Mouse (Mus musculus): Measurements from ENCODE around the gene Hip1r. TPM values are rescaled to one million over a fixed set of nuclear protein-coding genes. Genes with fewer than 3 reads are reported as not detected.

The Hip1r gene
- polyA plus RNA-seq, 1 experiment: 40.9 TPM

DNA sequence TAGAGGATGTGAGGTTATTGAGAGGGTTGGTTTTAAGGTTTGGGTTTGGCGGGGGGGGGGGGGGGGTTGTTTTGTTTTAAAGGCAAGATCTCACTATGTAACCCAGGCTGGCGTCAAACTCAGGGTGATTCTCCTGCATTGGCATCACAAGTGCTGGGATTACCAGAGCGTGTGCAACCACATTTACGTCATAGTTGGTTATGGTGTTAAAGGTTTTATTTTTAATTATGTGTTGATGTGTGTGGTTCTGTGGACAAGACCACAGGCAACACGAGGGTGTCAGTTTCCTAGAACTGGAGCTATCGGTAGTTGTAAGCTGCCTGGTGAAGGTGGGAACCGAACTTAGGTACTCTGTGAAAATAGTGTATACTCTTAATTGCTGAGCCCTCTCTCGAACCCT lies 62.4 kb downstream of the Hip1r start:
- H3K27ac ChIP-seq (ENCODE audit: insufficient read depth, low read depth, low read length): no peak overlapping the region
- TF ChIP-seq POLR2A (IDR thresholded peaks at IDR 0.05; ENCODE audit: low read depth, low read length): no peak
- TF ChIP-seq CTCF (IDR thresholded peaks at IDR 0.05; ENCODE audit: extremely low read depth, insufficient read length, insufficient replicate concordance, low read depth, low read length): no peak
- WGBS: 70% methylated on average over 8 of the region's 8 CpGs
- no peak overlapping the region for H3K4me3 ChIP-seq (ENCODE audit: low read depth, low read length)
- H3K4me1 ChIP-seq (ENCODE audit: control insufficient read depth, insufficient read depth, insufficient read length, low read length): peaks cover 7% of the 10 kb centered on the region
- no peaks in the 10 kb centered on the region for H3K36me3 ChIP-seq (ENCODE audit: control insufficient read depth, insufficient read depth, low read length)
- no peaks in the 10 kb centered on the region for H3K27me3 ChIP-seq (ENCODE audit: control insufficient read depth, insufficient read depth, low read length)

DNA sequence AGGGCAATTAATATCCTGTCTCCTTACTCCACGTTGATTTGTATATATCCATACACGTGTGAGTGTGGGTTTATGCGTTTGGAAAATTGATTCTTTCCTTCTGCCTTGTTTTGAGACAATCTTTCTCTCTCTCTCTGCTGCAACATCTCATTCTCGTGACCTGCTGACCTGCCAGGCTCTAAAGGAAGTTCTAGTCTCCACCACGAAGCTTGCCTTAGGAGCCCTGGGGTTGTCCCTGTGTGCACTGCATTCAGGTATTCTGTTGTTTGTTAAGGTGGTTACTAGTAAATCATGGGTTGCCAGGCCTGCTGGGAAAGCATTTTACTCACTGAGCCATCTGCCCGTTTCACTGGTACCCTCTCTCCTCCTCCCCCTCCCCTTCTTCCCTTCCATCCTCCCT lies 62.9 kb downstream of the Hip1r start:
- TF ChIP-seq POLR2A (IDR thresholded peaks at IDR 0.05; ENCODE audit: low read depth, low read length): no peak
- no peak for TF ChIP-seq CTCF (IDR thresholded peaks at IDR 0.05; ENCODE audit: extremely low read depth, insufficient read length, insufficient replicate concordance, low read depth, low read length)
- H3K27me3 ChIP-seq (ENCODE audit: control insufficient read depth, insufficient read depth, low read length): no peaks in the 10 kb centered on the region
- H3K27ac ChIP-seq (ENCODE audit: insufficient read depth, low read depth, low read length): no peak overlapping the region
- WGBS: 62% methylated on average over 6 of the region's 6 CpGs
- H3K4me1 ChIP-seq (ENCODE audit: control insufficient read depth, insufficient read depth, insufficient read length, low read length): peaks cover 5% of the 10 kb centered on the region
- no peaks in the 10 kb centered on the region for H3K36me3 ChIP-seq (ENCODE audit: control insufficient read depth, insufficient read depth, low read length)
- H3K4me3 ChIP-seq (ENCODE audit: low read depth, low read length): no peak overlapping the region

DNA sequence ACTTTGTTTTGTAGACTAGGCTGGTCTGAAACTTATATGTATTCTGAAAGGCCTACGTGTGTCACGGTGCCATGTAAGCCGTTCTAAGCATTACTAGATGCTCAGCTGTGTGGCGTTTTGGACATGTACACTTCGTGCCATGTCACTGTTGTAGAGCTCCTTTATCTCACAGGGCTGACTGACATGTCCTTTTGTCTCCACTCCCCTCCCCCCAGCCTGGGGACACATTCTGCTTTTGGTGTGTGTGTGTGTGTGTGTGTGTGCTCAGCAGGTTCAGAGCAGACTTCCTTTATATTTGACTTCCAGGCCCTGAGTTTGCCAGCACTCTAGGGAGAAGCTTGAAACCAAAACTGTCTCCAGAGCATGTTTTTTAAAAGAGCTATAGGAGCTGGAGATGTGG lies 63.4 kb downstream of the Hip1r start:
- Histone ChIP-seq H3K4me1 (ENCODE audit: control insufficient read depth, insufficient read depth, insufficient read length, low read length) (peaks cover 5% of the 10 kb centered on the region), H3K27me3 (ENCODE audit: control insufficient read depth, insufficient read depth, low read length) (no peaks in the 10 kb centered on the region), H3K36me3 (ENCODE audit: control insufficient read depth, insufficient read depth, low read length) (no peaks in the 10 kb centered on the region), H3K4me3 (ENCODE audit: low read depth, low read length) (no peak overlapping the region), H3K27ac (ENCODE audit: insufficient read depth, low read depth, low read length) (no peak overlapping the region)
- TF ChIP-seq CTCF (IDR thresholded peaks at IDR 0.05; ENCODE audit: extremely low read depth, insufficient read length, insufficient replicate concordance, low read depth, low read length): no peak
- TF ChIP-seq POLR2A (IDR thresholded peaks at IDR 0.05; ENCODE audit: low read depth, low read length): no peak
- 86% methylated on average over 5 of the region's 5 CpGs for WGBS

DNA sequence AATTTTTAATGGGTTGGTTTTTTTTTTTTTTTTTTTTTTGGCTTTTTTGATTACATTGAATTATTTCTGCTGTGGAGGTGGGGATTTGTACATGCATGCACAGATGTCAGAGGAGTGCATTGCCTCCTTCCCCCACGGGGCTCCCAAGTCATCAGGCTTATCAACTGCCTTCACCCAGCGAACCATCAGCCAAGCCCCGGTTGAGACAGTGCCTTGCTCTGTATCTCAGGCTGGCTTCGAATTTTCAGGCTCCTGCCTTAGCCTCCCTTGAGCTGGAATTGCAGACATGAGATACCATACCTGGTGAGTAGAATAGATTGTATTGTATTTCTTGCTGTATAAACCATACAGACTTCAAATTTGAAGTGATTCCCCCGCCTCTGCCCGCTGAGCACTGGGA lies 66.2 kb downstream of the Hip1r start:
- H3K36me3 ChIP-seq (ENCODE audit: control insufficient read depth, insufficient read depth, low read length): no peaks in the 10 kb centered on the region
- no peak overlapping the region for H3K27ac ChIP-seq (ENCODE audit: insufficient read depth, low read depth, low read length)
- peaks cover 4% of the 10 kb centered on the region; the same call in 1 of the 2 replicates for H3K4me1 ChIP-seq (ENCODE audit: control insufficient read depth, insufficient read depth, insufficient read length, low read length)
- H3K27me3 ChIP-seq (ENCODE audit: control insufficient read depth, insufficient read depth, low read length): no peaks in the 10 kb centered on the region
- TF ChIP-seq CTCF (IDR thresholded peaks at IDR 0.05; ENCODE audit: extremely low read depth, insufficient read length, insufficient replicate concordance, low read depth, low read length): no peak
- TF ChIP-seq POLR2A (IDR thresholded peaks at IDR 0.05; ENCODE audit: low read depth, low read length): no peak
- WGBS: 82% methylated on average over 6 of the region's 6 CpGs
- no peak overlapping the region for H3K4me3 ChIP-seq (ENCODE audit: low read depth, low read length)

DNA sequence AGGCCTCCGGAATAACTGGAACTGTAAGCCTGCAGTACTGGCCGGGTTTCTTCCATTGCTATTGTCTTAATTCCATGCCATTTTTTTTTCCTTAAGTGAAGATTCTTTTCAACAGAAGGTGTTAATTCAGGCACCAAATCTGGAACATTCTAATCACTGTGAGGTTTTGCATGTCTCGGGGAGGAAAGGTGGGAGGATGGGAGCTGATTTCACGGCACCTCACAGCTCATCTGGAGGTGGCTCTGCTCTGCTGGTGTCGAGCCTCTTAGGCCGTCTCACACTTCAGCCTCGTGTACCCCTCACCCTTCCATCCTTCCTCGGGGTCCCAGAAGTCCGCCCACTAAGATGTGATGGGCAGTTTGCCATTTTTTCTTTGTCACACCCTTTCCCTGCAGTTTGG lies 67.7 kb downstream of the Hip1r start:
- no peaks in the 10 kb centered on the region for H3K27me3 ChIP-seq (ENCODE audit: control insufficient read depth, insufficient read depth, low read length)
- TF ChIP-seq CTCF (IDR thresholded peaks at IDR 0.05; ENCODE audit: extremely low read depth, insufficient read length, insufficient replicate concordance, low read depth, low read length) (no peak), POLR2A (IDR thresholded peaks at IDR 0.05; ENCODE audit: low read depth, low read length) (no peak)
- H3K4me3 ChIP-seq (ENCODE audit: low read depth, low read length): no peak overlapping the region
- no peaks in the 10 kb centered on the region for H3K4me1 ChIP-seq (ENCODE audit: control insufficient read depth, insufficient read depth, insufficient read length, low read length)
- H3K27ac ChIP-seq (ENCODE audit: insufficient read depth, low read depth, low read length): no peak overlapping the region
- no peaks in the 10 kb centered on the region for H3K36me3 ChIP-seq (ENCODE audit: control insufficient read depth, insufficient read depth, low read length)
- WGBS: 75% methylated on average over 9 of the region's 9 CpGs

DNA sequence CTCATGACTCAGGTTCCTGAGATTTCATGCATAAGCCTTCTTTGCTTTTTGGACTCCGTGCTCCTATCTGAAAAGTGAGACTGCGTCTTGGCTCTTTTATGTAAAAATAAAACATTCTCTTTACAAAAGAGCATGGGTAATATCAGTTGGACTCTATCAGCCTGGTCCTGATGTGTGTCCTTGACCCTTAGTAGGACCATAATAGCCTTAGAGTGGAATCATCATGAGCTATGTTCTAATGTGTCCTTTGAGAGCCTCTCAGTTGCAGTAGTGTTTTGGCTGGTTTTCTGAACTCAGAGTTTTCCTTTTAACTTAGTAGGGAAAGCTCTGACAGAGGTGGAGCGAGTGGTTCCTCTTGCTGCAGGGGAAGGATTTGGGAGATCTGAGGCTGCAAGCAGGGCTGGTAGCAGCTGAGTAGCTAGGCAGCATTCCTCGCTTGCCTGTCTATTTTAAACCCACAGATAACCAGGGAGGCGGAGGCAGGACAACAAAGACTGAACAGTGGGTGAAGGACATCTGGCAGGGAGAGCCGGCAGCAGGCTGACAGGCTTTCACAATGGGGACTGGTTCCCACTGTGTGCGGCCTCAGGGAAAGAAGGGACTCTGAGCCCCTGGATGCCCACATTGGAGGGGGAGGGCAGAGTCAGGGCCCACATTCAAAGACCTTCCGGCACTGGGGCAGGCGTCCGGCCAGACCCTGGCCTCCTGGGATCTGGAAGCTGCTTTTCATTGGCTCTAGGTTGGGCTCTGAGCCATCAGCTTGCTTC lies 70.0 kb downstream of the Hip1r start:
- WGBS: 71% methylated on average over 10 of the region's 10 CpGs
- H3K27ac ChIP-seq (ENCODE audit: insufficient read depth, low read depth, low read length): no peak overlapping the region

DNA sequence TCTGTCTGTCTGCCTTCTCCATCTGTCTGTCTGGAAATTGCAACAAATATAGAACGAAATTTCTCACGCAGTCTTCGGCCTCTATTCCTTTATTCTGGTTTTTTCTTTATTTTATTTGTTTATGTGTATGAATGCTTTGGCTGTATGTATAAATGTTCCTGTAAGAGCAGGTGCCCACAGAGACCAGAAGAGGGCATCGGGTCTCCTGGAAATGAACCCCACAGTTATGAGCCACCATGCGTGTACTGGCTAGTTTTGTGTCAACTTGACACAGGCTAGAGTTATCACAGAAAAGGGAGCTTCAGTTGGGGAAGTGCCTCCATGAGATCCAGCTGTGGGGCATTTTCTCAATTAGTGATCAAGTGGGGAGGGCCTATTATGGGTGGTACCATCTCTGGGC lies 70.6 kb downstream of the Hip1r start:
- TF ChIP-seq POLR2A (IDR thresholded peaks at IDR 0.05; ENCODE audit: low read depth, low read length): no peak

More for the DNA sequence above, 70.0 kb downstream of the Hip1r start:
- TF ChIP-seq CTCF (IDR thresholded peaks at IDR 0.05; ENCODE audit: extremely low read depth, insufficient read length, insufficient replicate concordance, low read depth, low read length) (no peak), POLR2A (IDR thresholded peaks at IDR 0.05; ENCODE audit: low read depth, low read length) (no peak)
- peaks cover 19% of the 10 kb centered on the region; the same call in 1 of the 2 replicates for H3K4me1 ChIP-seq (ENCODE audit: control insufficient read depth, insufficient read depth, insufficient read length, low read length)
- no peaks in the 10 kb centered on the region for H3K27me3 ChIP-seq (ENCODE audit: control insufficient read depth, insufficient read depth, low read length)
- H3K36me3 ChIP-seq (ENCODE audit: control insufficient read depth, insufficient read depth, low read length): no peaks in the 10 kb centered on the region
- no peak overlapping the region for H3K4me3 ChIP-seq (ENCODE audit: low read depth, low read length)

More for the DNA sequence above, 70.6 kb downstream of the Hip1r start:
- WGBS: 89% methylated on average over 5 of the region's 5 CpGs
- H3K27ac ChIP-seq (ENCODE audit: insufficient read depth, low read depth, low read length): no peak overlapping the region
- H3K36me3 ChIP-seq (ENCODE audit: control insufficient read depth, insufficient read depth, low read length): no peaks in the 10 kb centered on the region
- H3K4me1 ChIP-seq (ENCODE audit: control insufficient read depth, insufficient read depth, insufficient read length, low read length): peaks cover 19% of the 10 kb centered on the region; the same call in 1 of the 2 replicates
- no peaks in the 10 kb centered on the region for H3K27me3 ChIP-seq (ENCODE audit: control insufficient read depth, insufficient read depth, low read length)
- H3K4me3 ChIP-seq (ENCODE audit: low read depth, low read length): no peak overlapping the region
